Mouse (Mus musculus): Measurements from ENCODE around the gene Sycp1. TPM values are rescaled to one million over a fixed set of nuclear protein-coding genes. Genes with fewer than 3 reads are reported as not detected.

The Sycp1 gene
- polyA plus RNA-seq, 1 experiment from 2014 or later, result not detected

DNA sequence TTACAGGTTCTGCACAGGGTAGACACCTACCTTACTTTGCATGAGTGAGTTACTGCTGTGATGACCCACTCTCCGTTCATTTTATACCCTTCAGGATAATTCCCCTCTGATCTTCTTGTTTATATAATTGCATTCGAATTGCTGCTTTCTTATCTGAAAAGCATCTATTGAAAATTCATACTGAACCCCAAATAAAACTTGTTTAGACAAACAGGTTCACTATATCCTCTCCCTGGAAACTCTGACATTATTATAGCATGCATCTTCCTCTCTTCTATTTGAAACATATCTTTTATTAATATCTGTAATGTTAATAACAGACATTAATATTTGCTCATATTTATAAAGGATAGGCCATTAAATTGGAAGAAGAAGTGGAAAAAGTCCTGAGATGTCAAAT, 153.3 kb downstream of the Sycp1 start, which contains the start of gene Tshb:
Tshb (minus strand) TSS at position 101 of the 400 bp plus-strand sequence.
- H3K4me2 ChIP-seq (ENCODE audit: low read depth, low read length), result no peak within 1 kb of the TSS
- ATAC-seq (ENCODE audit: low read depth), result no peak
- H3K27ac ChIP-seq (ENCODE audit: low read length), result no peak within 1 kb of the TSS
- H3K4me3 ChIP-seq (ENCODE audit: low read length), result no peak within 1 kb of the TSS
- H3K27me3 ChIP-seq (ENCODE audit: control insufficient read depth, insufficient read depth, low read depth, low read length), result no peaks in the 10 kb centered on the region
- no peaks in the 10 kb centered on the region for H3K9me3 ChIP-seq (ENCODE audit: control insufficient read depth, low read length)
- H3K4me1 ChIP-seq (replicated peaks; ENCODE audit: control insufficient read depth, insufficient read depth, low read length), result no peaks in the 10 kb centered on the region
- no peak within 1 kb of the TSS for H3K9ac ChIP-seq (ENCODE audit: low read length)
- H3K36me3 ChIP-seq (ENCODE audit: control insufficient read depth, insufficient read depth, low read length), result no peaks in the 10 kb centered on the region
- WGBS, result 60% methylated on average over 2 of the region's 2 CpGs

DNA sequence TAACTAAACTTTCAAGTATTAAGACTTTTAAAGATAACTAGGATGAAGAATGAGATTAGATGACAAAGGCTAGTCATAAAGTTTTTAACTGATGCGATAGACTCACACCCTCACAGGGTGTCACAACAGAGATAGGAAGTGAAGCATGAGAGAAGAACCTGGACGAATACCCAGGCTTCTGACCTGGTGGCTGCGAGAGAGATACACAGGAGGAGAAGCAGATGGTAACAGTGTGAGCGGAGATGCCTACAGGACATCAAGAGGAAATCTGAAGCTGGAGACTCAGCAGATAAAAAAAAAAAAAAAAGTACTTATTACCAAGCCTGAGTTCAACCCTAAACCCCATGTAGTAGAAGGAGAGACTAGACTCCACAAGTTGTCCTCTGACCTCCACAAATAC, 162.9 kb downstream of the Sycp1 start:
- Histone ChIP-seq H3K4me3 (ENCODE audit: low read length) (no peak overlapping the region), H3K27me3 (ENCODE audit: control insufficient read depth, insufficient read depth, low read depth, low read length) (no peaks in the 10 kb centered on the region), H3K27ac (ENCODE audit: low read length) (no peak overlapping the region), H3K36me3 (ENCODE audit: control insufficient read depth, insufficient read depth, low read length) (no peaks in the 10 kb centered on the region), H3K9me3 (ENCODE audit: control insufficient read depth, low read length) (no peaks in the 10 kb centered on the region), H3K4me1 (replicated peaks; ENCODE audit: control insufficient read depth, insufficient read depth, low read length) (no peaks in the 10 kb centered on the region), H3K4me2 (ENCODE audit: low read depth, low read length) (no peak overlapping the region), H3K9ac (ENCODE audit: low read length) (no peak overlapping the region)
- 62% methylated on average over 4 of the region's 4 CpGs for WGBS
- ATAC-seq (ENCODE audit: low read depth), result no peak

Other genes starting within 250 kb of the Sycp1 start
- 17.7 and 17.9 TPM in 2 replicates for gene Tspan2, start 201.6 kb downstream of the Sycp1 start, polyA plus RNA-seq (2015; fragmentation: Nextera tagmentation; extraction: Ambion mirVana)
- gene Tshb, start 153.4 kb downstream of the Sycp1 start, polyA plus RNA-seq (2015; fragmentation: Nextera tagmentation; extraction: Ambion mirVana), result 0.24 and 0.53 TPM in 2 replicates
- gene Nr1h5, start 28.0 kb upstream of the Sycp1 start, polyA plus RNA-seq (2015; fragmentation: Nextera tagmentation; extraction: Ambion mirVana), result 0.10 TPM in 1 of 2 replicates, not detected in the other
- gene Sike1, start 59.6 kb upstream of the Sycp1 start, polyA plus RNA-seq (2015; fragmentation: Nextera tagmentation; extraction: Ambion mirVana), result 54.4 and 60.9 TPM in 2 replicates
- gene Csde1, start 84.3 kb upstream of the Sycp1 start, polyA plus RNA-seq (2015; fragmentation: Nextera tagmentation; extraction: Ambion mirVana), result 317 and 337 TPM in 2 replicates
- gene Nras, start 122.2 kb upstream of the Sycp1 start, polyA plus RNA-seq (2015; fragmentation: Nextera tagmentation; extraction: Ambion mirVana), result 93.8 and 96.7 TPM in 2 replicates
- 1.0 and 2.8 TPM in 2 replicates for gene Ampd1, start 137.9 kb upstream of the Sycp1 start, polyA plus RNA-seq (2015; fragmentation: Nextera tagmentation; extraction: Ambion mirVana)
- 6.3 and 7.0 TPM in 2 replicates for gene Dennd2c, start 166.5 kb upstream of the Sycp1 start, polyA plus RNA-seq (2015; fragmentation: Nextera tagmentation; extraction: Ambion mirVana)
- gene Bcas2, start 235.6 kb upstream of the Sycp1 start, polyA plus RNA-seq (2015; fragmentation: Nextera tagmentation; extraction: Ambion mirVana), result 172 and 179 TPM in 2 replicates